Mouse (Mus musculus): ENCODE measurements around the gene Rbbp8nl. TPM values are rescaled to one million over a fixed set of nuclear protein-coding genes. Genes with fewer than 3 reads are reported as not detected.

Gene Rbbp8nl
- polyA plus RNA-seq, 1 experiment from 2014 or later = not detected

- no peaks in the 10 kb centered on the region for H3K4me1 ChIP-seq (replicated peaks; ENCODE audit: control insufficient read depth, insufficient read depth, low read length)
- H3K36me3 ChIP-seq (ENCODE audit: control insufficient read depth, insufficient read depth) = no peaks in the 10 kb centered on the region
- H3K4me2 ChIP-seq (ENCODE audit: low read length) = no peak overlapping the region
- H3K9ac ChIP-seq (replicated peaks; ENCODE audit: low read depth, low read length) = no peak overlapping the region
- no peak overlapping the region for H3K4me3 ChIP-seq (replicated peaks; ENCODE audit: low read length)
- H3K27ac ChIP-seq (ENCODE audit: low read length) = no peak overlapping the region
- ATAC-seq = no peak
- H3K27me3 ChIP-seq (replicated peaks; ENCODE audit: control insufficient read depth, insufficient read depth, low read length) = no peaks in the 10 kb centered on the region
- 79% methylated on average over 4 of the region's 4 CpGs for WGBS
- no peaks in the 10 kb centered on the region for H3K9me3 ChIP-seq (ENCODE audit: control insufficient read depth, low read length)
These were observed 2.3 kb upstream of the Rbbp8nl start for GRCm38 (mm10) chr2:180292026-180292425.

DNA sequence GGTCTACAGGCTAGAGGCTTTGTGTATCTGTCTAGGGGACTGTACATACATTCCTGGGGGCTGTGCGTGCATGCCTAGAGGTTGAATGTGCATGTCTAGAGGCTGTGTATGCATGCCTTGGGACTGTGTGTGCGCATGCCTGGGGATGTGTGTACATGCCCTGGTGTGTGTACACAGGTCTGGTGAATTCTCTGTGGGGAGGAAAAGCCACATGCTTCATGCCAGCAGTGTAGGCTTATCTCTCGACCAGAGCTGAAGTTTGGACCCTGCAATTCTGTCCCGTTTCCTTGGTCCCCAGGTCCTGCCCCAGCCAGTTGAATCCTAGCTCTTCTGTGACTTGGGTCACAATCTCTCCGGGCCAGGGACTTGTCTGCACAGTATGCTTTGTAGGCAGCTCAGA is 1.9 kb upstream of the Rbbp8nl start:
- 88% methylated on average over 5 of the region's 5 CpGs for WGBS
- ATAC-seq = no peak
- H3K9me3 ChIP-seq (ENCODE audit: control insufficient read depth, low read length) = no peaks in the 10 kb centered on the region
- H3K27me3 ChIP-seq (replicated peaks; ENCODE audit: control insufficient read depth, insufficient read depth, low read length) = no peaks in the 10 kb centered on the region
- no peaks in the 10 kb centered on the region for H3K36me3 ChIP-seq (ENCODE audit: control insufficient read depth, insufficient read depth)
- no peak overlapping the region for H3K4me3 ChIP-seq (replicated peaks; ENCODE audit: low read length)
- H3K4me2 ChIP-seq (ENCODE audit: low read length) = no peak overlapping the region
- H3K9ac ChIP-seq (replicated peaks; ENCODE audit: low read depth, low read length) = no peak overlapping the region
- no peaks in the 10 kb centered on the region for H3K4me1 ChIP-seq (replicated peaks; ENCODE audit: control insufficient read depth, insufficient read depth, low read length)
- H3K27ac ChIP-seq (ENCODE audit: low read length) = no peak overlapping the region

DNA sequence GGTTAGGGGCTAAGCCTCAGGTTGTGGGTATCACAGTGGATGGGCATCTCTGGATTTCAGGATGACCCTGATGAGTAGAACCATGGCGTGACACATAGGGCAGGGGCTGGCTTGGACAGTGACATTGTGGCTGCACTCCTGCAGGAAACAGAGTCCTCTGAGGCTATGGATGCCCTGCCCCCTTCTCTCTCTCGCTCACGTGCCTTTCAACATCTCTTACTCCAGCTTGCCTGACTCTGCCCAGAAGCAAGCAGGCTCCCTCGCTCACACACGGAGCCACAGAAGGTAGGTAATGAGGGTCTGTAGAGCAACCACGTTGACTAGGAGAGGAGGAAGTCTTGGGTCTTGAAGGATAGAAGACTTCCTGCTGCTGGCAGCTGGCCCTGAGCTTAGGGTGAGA is 824 bp upstream of the Rbbp8nl start:
- Histone ChIP-seq H3K27ac (ENCODE audit: low read length) (no peak overlapping the region), H3K27me3 (replicated peaks; ENCODE audit: control insufficient read depth, insufficient read depth, low read length) (no peaks in the 10 kb centered on the region), H3K4me2 (ENCODE audit: low read length) (no peak overlapping the region), H3K9me3 (ENCODE audit: control insufficient read depth, low read length) (no peaks in the 10 kb centered on the region), H3K9ac (replicated peaks; ENCODE audit: low read depth, low read length) (no peak overlapping the region), H3K36me3 (ENCODE audit: control insufficient read depth, insufficient read depth) (no peaks in the 10 kb centered on the region), H3K4me3 (replicated peaks; ENCODE audit: low read length) (no peak overlapping the region), H3K4me1 (replicated peaks; ENCODE audit: control insufficient read depth, insufficient read depth, low read length) (no peaks in the 10 kb centered on the region)
- WGBS = 65% methylated on average over 6 of the region's 6 CpGs
- ATAC-seq = no peak

GRCm38 (mm10) chr2:180288966-180289365 is 713 bp downstream of the Rbbp8nl start:
- H3K27ac ChIP-seq (ENCODE audit: low read length) = no peak overlapping the region
- no peak overlapping the region for H3K4me2 ChIP-seq (ENCODE audit: low read length)
- no peak for ATAC-seq
- H3K4me3 ChIP-seq (replicated peaks; ENCODE audit: low read length) = no peak overlapping the region
- no peaks in the 10 kb centered on the region for H3K4me1 ChIP-seq (replicated peaks; ENCODE audit: control insufficient read depth, insufficient read depth, low read length)
- H3K36me3 ChIP-seq (ENCODE audit: control insufficient read depth, insufficient read depth) = no peaks in the 10 kb centered on the region
- no peaks in the 10 kb centered on the region for H3K9me3 ChIP-seq (ENCODE audit: control insufficient read depth, low read length)
- 59% methylated on average over 11 of the region's 11 CpGs for WGBS
- H3K27me3 ChIP-seq (replicated peaks; ENCODE audit: control insufficient read depth, insufficient read depth, low read length) = no peaks in the 10 kb centered on the region
- no peak overlapping the region for H3K9ac ChIP-seq (replicated peaks; ENCODE audit: low read depth, low read length)

- Histone ChIP-seq H3K27ac (ENCODE audit: low read length) (no peak overlapping the region), H3K36me3 (ENCODE audit: control insufficient read depth, insufficient read depth) (no peaks in the 10 kb centered on the region), H3K9ac (replicated peaks; ENCODE audit: low read depth, low read length) (no peak overlapping the region), H3K4me1 (replicated peaks; ENCODE audit: control insufficient read depth, insufficient read depth, low read length) (no peaks in the 10 kb centered on the region), H3K4me2 (ENCODE audit: low read length) (no peak overlapping the region), H3K4me3 (replicated peaks; ENCODE audit: low read length) (no peak overlapping the region), H3K27me3 (replicated peaks; ENCODE audit: control insufficient read depth, insufficient read depth, low read length) (peaks cover 3% of the 10 kb centered on the region; the same call in 1 of the 2 replicates), H3K9me3 (ENCODE audit: control insufficient read depth, low read length) (no peaks in the 10 kb centered on the region)
- no peak for ATAC-seq
- WGBS = 86% methylated on average over 8 of the region's 8 CpGs
These were observed 10.4 kb downstream of the Rbbp8nl start for GRCm38 (mm10) chr2:180279321-180279720.

DNA sequence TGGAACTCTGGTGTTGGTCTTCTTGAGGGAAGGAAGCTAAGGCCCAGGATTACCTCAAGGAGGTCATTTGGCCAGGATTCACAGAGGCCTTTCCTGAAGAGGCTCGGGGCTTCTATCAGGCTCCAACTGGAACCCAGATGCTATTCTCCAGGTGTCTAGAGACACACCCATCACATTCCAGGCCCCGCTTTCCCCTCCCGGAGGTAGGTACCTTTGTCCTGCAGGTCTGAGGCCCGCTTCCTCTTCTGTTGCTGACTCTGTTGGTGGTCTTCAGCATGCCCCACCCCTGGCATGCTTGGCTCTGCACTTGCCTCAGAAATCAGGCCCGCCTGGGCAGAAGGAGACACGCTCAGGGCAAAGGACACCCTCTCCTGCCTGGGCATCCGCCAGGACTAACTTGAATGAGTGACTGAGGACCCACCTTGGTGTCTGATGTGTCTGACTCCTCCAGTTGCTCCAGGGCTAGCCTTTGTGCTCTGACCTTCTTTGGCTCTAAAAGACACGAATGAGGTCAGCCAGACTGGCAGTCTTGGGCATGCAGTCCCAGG is 11.8 kb downstream of the Rbbp8nl start:
- H3K4me3 ChIP-seq (replicated peaks; ENCODE audit: low read length) = no peak overlapping the region
- peaks cover 5% of the 10 kb centered on the region for H3K4me1 ChIP-seq (replicated peaks; ENCODE audit: control insufficient read depth, insufficient read depth, low read length)
- H3K9me3 ChIP-seq (ENCODE audit: control insufficient read depth, low read length) = no peaks in the 10 kb centered on the region
- H3K27ac ChIP-seq (ENCODE audit: low read length) = no peak overlapping the region
- H3K4me2 ChIP-seq (ENCODE audit: low read length) = no peak overlapping the region
- H3K36me3 ChIP-seq (ENCODE audit: control insufficient read depth, insufficient read depth) = no peaks in the 10 kb centered on the region
- no peak overlapping the region for H3K9ac ChIP-seq (replicated peaks; ENCODE audit: low read depth, low read length)
- ATAC-seq = no peak
- WGBS = 72% methylated on average over 8 of the region's 8 CpGs
- peaks cover 3% of the 10 kb centered on the region; the same call in 1 of the 2 replicates for H3K27me3 ChIP-seq (replicated peaks; ENCODE audit: control insufficient read depth, insufficient read depth, low read length)

- WGBS = 80% methylated on average over 8 of the region's 8 CpGs
- Histone ChIP-seq H3K27ac (ENCODE audit: low read length) (no peak overlapping the region), H3K36me3 (ENCODE audit: control insufficient read depth, insufficient read depth) (no peaks in the 10 kb centered on the region), H3K27me3 (replicated peaks; ENCODE audit: control insufficient read depth, insufficient read depth, low read length) (peaks cover 3% of the 10 kb centered on the region; the same call in 1 of the 2 replicates), H3K4me1 (replicated peaks; ENCODE audit: control insufficient read depth, insufficient read depth, low read length) (peaks cover 15% of the 10 kb centered on the region), H3K4me2 (ENCODE audit: low read length) (no peak overlapping the region), H3K9ac (replicated peaks; ENCODE audit: low read depth, low read length) (no peak overlapping the region), H3K9me3 (ENCODE audit: control insufficient read depth, low read length) (no peaks in the 10 kb centered on the region), H3K4me3 (replicated peaks; ENCODE audit: low read length) (no peak overlapping the region)
- no peak for ATAC-seq
These were observed 12.8 kb downstream of the Rbbp8nl start for GRCm38 (mm10) chr2:180276851-180277259.

DNA sequence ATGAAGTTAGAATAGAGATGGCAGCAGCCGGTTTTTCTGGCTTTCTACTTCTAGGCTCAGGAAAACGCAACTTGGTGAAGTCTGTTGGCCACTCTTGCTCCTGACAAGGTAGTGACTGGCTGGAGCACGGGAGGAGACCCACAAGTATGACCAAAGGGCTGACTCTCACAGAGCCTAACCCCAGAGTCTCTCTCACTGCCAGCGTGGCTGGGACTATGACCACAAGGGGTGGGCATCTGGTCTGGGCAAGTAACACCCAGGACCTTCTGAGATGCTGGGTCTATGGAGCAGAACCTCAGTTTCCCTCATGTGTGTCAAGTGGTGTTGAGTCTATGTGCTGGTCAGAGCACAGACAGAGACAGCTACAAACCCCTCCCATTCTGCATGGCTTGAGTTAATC is 13.3 kb downstream of the Rbbp8nl start:
- H3K4me1 ChIP-seq (replicated peaks; ENCODE audit: control insufficient read depth, insufficient read depth, low read length) = peaks cover 19% of the 10 kb centered on the region
- H3K27ac ChIP-seq (ENCODE audit: low read length) = no peak overlapping the region
- 58% methylated on average over 4 of the region's 4 CpGs for WGBS

GRCm38 (mm10) chr2:180275836-180276235 is 13.8 kb downstream of the Rbbp8nl start:
- no peaks in the 10 kb centered on the region for H3K36me3 ChIP-seq (ENCODE audit: control insufficient read depth, insufficient read depth)
- H3K4me3 ChIP-seq (replicated peaks; ENCODE audit: low read length) = no peak overlapping the region
- peak; percentile 4; the same call in 1 of the 2 replicates for ATAC-seq
- peak overlapping the region; percentile 25; the same call in 1 of the 2 replicates for H3K4me2 ChIP-seq (ENCODE audit: low read length)
- H3K9ac ChIP-seq (replicated peaks; ENCODE audit: low read depth, low read length) = no peak overlapping the region
- peaks cover 3% of the 10 kb centered on the region; the same call in 1 of the 2 replicates for H3K27me3 ChIP-seq (replicated peaks; ENCODE audit: control insufficient read depth, insufficient read depth, low read length)
- no peaks in the 10 kb centered on the region for H3K9me3 ChIP-seq (ENCODE audit: control insufficient read depth, low read length)
- no peak overlapping the region for H3K27ac ChIP-seq (ENCODE audit: low read length)
- peaks cover 25% of the 10 kb centered on the region for H3K4me1 ChIP-seq (replicated peaks; ENCODE audit: control insufficient read depth, insufficient read depth, low read length)
- under 1% methylated on average over 8 of the region's 8 CpGs for WGBS

More for the DNA sequence above, 13.3 kb downstream of the Rbbp8nl start:
- Histone ChIP-seq H3K36me3 (ENCODE audit: control insufficient read depth, insufficient read depth) (no peaks in the 10 kb centered on the region), H3K9ac (replicated peaks; ENCODE audit: low read depth, low read length) (no peak overlapping the region), H3K9me3 (ENCODE audit: control insufficient read depth, low read length) (no peaks in the 10 kb centered on the region), H3K4me2 (ENCODE audit: low read length) (no peak overlapping the region), H3K27me3 (replicated peaks; ENCODE audit: control insufficient read depth, insufficient read depth, low read length) (peaks cover 3% of the 10 kb centered on the region; the same call in 1 of the 2 replicates), H3K4me3 (replicated peaks; ENCODE audit: low read length) (no peak overlapping the region)
- no peak for ATAC-seq

- 89% methylated on average over 2 of the region's 2 CpGs for WGBS
- peaks cover 28% of the 10 kb centered on the region for H3K4me1 ChIP-seq (replicated peaks; ENCODE audit: control insufficient read depth, insufficient read depth, low read length)
- no peak overlapping the region for H3K9ac ChIP-seq (replicated peaks; ENCODE audit: low read depth, low read length)
- peaks cover 3% of the 10 kb centered on the region; the same call in 1 of the 2 replicates for H3K27me3 ChIP-seq (replicated peaks; ENCODE audit: control insufficient read depth, insufficient read depth, low read length)
- H3K36me3 ChIP-seq (ENCODE audit: control insufficient read depth, insufficient read depth) = no peaks in the 10 kb centered on the region
- no peak overlapping the region for H3K27ac ChIP-seq (ENCODE audit: low read length)
- no peaks in the 10 kb centered on the region for H3K9me3 ChIP-seq (ENCODE audit: control insufficient read depth, low read length)
- no peak overlapping the region for H3K4me2 ChIP-seq (ENCODE audit: low read length)
- H3K4me3 ChIP-seq (replicated peaks; ENCODE audit: low read length) = no peak overlapping the region
- ATAC-seq = no peak
These were observed 15.2 kb downstream of the Rbbp8nl start for GRCm38 (mm10) chr2:180274523-180274922.

All from forebrain, embryonic 16.5 days (tissue).